16 mouse cellular contexts compared by ENCODE assay signal in genomic region chr7:122381560-122381959, GRCm38 (mm10).
DNase-seq lines count a peak whose midpoint lies in the region; TF ChIP-seq lines count a peak whose summit lies in the region.
"Had no signal": no experiment of that assay in that cellular context is flagged by ENCODE, and none has a peak within 500 bp of the region (broad histone marks: within the 10 kb centered on the region; RNA-seq: fewer than 3 reads in every experiment).

No protein-coding gene starts in this region.

- H3K27me3 ChIP-seq in thymus, adult 2 months (ENCODE audit: control insufficient read depth, insufficient read depth, low read length) = no peaks in the 10 kb centered on the region
- H3K27me3 ChIP-seq: midbrain, embryonic 13.5 days had no signal

- H3K4me3 ChIP-seq in thymus, adult 2 months (ENCODE audit: control insufficient read depth, insufficient read depth, low read length) = no peak overlapping the region
- H3K4me3 ChIP-seq: midbrain, embryonic 13.5 days had no signal

- intact Hi-C loops in heart, postnatal 14 days (cut with DNase I) = no loop called here

- 75% methylated on average over 10 of the region's 10 CpGs for WGBS in thymus, adult 2 months

- TF ChIP-seq CTCF in thymus, adult 2 months (IDR thresholded peaks at IDR 0.05; ENCODE audit: borderline replicate concordance, control insufficient read depth, extremely low read depth, insufficient read depth, low read length, poor library complexity) = 0 out of 2 replicates have a peak, but pooled peaks have one; percentile 18

- no peak for TF ChIP-seq POLR2A in thymus, adult 2 months (IDR thresholded peaks at IDR 0.05; ENCODE audit: control insufficient read depth, extremely low read depth, insufficient read depth, low read length, poor library complexity)

- peak; percentile 19 for DNase-seq in embryo, embryonic 10 days (ENCODE audit: low spot score)
- DNase-seq in embryo, embryonic 11 days = no peak
- DNase-seq in thymus, adult 2 months = no peak
- DNase-seq in thymus, postnatal 0 days (ENCODE audit: low spot score) = no peak
- peak; percentile 13 for DNase-seq in mesoderm, embryonic 11.5 days (ENCODE audit: low read depth, low spot score)
- DNase-seq in B cell, adult 2 months = no peak
- no peak for DNase-seq in heart, postnatal 14 days
- DNase-seq: adrenal gland, postnatal 36 days; heart, postnatal 36 days; kidney, adult 8-10 months; kidney, postnatal 36 days; layer of hippocampus, adult 9-11 months; liver; lung, adult 2 months; lung, postnatal 36 days had no signal

- no peak overlapping the region for H3K27ac ChIP-seq in thymus, adult 2 months (ENCODE audit: control insufficient read depth, insufficient read depth, low read length)
- H3K27ac ChIP-seq: midbrain, embryonic 13.5 days had no signal

- peaks cover 27% of the 10 kb centered on the region for H3K4me1 ChIP-seq in thymus, adult 2 months (replicated peaks; ENCODE audit: control insufficient read depth, insufficient read depth, low read length)

- H3K36me3 ChIP-seq in thymus, adult 2 months (ENCODE audit: control insufficient read depth, insufficient read depth, low read length) = 0 out of 2 replicates have a peak, but pooled peaks cover 3% of the 10 kb centered on the region
- H3K36me3 ChIP-seq: midbrain, embryonic 13.5 days had no signal

Comparison
In these comparisons a context has a peak if more than half of its experiments do, and no peak if none do; other contexts are left out.
1. DNase-seq: peak in embryo, embryonic 10 days (single experiment) and mesoderm, embryonic 11.5 days (single experiment); none in embryo, embryonic 11 days (single experiment), thymus, adult 2 months (single experiment), thymus, postnatal 0 days (single experiment), B cell, adult 2 months (0 of 2) and heart, postnatal 14 days (0 of 2).